Mouse (Mus musculus) adrenal gland (tissue): ENCODE results near the gene Tmem179b.
"Not testable (repeated sequence)": the region's sequence is repeated elsewhere in the genome, so short reads cannot be mapped to it uniquely, and the experiment has no call there.

Source experiments
- intact Hi-C: fragments of 180-260 bp; cut with DNase I; formaldehyde crosslinking; loops from one replicate; pipeline ENCODE4 v1.15.1; 2025
- microRNA-seq, 2 experiments: library from miRNA; unstranded; fragments of <30 nt; microRNA quantifications; one replicate each; pipeline ENCODE4; 2019

Gene Tmem179b

DNA sequence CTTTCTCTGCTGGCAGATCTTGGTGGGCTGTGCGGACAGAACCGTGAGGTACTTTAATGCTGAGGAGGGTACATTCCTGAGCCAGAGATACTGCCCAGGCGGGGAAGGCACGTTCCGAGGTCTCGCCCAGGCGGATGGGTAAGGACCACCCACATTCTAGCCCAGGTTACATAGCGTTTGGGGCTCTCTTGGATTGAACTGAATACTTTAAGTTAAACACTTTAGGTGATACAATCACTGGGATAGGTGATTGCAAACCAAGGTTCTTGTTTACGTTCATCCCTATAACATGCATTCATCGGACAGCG is 38.2 kb downstream of the Tmem179b start:
- intact Hi-C loops, result no loop called here

DNA sequence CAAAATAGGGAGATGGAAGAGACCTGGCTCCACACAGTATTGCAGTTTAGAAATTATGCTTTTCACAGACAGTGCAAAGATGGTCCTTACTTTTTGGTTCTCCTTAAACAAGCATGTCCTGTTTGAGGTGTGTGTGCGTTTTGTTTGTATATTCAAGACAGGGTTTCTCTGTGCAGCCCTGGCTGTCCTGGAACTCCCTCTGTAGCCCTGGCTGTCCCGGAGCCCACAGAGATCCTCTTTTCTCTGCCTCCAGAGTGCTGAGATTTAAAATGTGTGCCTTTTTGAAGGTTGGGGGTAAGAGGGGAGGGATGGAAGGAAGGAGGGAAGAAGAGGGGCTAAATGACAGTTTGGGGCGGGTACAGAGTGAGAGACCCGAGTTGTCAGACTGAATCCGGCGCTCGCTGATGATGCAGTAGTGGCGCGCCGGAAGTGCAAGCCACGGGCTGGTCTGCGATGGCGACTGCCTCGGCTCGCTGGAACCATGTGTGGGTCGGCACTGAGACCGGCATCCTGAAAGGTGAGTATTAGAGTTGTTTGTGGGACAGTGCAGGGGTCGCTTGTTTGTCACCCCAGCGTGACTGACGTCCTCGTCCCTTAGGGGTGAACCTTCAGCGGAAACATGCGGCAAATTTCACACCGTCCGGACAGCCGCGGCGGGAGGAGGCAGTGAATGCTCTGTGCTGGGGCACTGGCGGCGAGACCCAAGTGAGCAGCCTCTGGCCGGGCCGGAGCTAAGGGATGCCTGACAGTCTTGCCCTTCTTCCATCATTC is 38.7 kb downstream of the Tmem179b start, which contains the start of gene Wdr74:
Gene Wdr74, plus strand, starts transcription at position 439 of the 771 bp plus-strand sequence.
- intact Hi-C loops, result no loop called here

DNA sequence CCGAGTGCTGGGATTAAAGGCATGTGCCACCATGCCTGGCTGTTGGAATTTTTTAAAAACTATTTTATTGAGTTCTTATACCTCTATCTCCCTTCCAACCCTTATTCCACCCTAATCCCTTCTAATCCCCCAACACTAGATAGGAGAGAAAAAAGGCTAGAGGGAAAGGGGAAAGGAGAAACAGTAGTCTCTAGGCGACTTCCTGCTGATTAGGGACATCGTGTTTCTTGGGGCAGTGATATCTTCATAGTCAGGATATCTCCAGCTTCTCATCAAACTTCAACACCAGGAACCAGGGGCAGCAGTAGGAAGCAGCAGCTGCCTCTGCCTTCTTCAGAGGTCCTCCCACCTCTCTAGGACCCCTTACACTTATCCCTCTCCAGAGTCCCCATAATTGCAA is 39.9 kb downstream of the Tmem179b start:
- intact Hi-C loops, result no loop called here

DNA sequence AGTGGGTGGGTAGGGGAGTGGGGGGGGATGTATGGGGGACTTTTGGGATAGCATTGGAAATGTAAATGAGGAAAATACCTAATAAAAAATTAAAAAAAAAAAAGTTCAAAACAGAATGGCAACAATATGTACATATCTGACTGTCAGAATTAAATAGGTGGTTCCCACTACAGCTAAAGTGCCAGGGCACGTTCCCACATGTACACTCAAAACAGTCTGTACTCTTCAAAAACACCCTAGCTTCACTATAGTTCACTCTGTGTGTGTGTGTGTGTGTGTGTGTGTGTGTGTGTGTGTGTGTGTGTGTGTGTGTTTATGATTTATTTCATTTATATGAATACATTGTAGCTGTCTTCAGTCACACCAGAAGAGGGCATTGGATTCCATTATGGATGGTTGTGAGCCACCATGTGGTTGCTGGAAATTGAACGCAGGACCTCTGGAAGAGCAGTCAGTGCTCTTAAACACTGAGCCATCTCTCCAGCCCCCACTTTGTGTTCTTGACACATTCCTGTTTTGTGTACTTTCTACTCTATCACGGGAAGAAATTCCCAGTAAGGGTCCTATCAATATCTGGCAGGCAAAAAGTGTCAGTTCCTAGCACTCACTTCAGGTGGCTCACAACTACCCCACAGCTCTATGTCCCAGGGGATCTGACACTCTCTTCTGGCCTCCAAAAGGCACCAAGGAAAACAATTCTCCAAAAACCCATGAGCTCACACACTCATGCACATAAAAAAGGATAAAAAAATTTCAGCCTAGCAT is 45.8 kb downstream of the Tmem179b start:
- intact Hi-C loops, result not testable (repeated sequence)

DNA sequence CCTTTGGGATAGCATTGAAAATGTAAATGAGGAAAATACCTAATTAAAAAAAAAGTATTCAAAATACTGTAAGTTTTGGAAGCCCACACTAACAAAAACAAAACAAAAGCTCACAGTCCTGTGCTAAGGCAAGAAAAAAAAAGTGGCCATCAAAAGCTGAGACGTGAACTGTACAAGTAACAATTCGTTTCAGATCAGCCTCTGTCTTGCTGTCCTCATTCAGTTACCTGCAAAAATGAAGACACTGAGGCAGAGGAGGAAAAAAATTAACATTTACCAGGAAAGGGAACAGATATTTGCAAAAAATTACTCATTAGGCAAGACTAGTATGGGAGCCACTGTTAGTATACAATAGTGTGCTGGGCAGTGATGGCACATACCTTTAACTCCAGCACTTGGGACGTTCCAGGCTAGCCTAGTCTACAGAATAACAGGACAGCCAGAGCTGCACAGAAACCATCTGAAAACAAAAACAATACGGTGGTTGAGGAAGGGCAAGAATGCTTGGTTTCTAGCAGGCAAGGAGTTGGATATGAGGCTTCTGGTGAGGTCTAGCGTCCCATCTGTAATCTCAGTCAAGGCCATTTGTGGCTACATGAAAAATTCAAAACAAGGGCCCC is 46.7 kb downstream of the Tmem179b start:
- intact Hi-C loops, result no loop called here

DNA sequence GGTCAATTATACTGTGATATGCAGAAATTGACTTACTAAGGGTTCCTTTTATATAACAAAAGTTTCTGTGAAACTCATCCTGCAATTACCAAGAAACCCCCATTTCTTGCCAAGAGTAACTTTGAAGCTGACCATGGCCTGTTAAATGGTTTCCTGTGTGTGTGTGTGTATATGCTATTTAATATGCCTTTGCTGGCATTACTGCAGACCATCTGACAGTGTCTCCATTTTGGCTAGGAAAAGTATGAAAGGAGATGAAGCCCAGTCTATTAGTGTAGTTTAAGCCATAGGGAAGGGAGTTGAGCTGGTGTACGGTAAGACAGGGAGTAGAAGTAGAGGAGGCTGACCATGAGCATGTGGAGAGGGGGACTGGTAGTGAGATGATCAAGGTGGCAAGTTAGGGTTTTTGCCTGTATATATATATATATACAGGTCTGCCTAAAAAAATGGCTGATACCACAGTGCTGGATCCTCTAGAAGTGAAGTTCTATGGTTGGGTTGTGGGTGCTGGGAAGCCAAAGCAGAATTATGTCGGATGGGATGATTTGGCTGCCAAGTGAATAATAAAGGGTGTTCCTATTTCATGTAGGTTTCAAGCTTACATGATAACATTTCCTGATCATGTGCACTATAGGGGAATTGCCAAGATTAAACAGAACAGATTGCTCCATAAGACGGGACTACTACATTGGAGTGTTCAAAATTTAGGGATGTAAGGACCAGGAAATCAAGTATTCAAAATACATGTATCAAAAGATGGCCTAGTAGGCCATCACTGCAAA is 47.5 kb downstream of the Tmem179b start:
- intact Hi-C loops, result no loop called here

DNA sequence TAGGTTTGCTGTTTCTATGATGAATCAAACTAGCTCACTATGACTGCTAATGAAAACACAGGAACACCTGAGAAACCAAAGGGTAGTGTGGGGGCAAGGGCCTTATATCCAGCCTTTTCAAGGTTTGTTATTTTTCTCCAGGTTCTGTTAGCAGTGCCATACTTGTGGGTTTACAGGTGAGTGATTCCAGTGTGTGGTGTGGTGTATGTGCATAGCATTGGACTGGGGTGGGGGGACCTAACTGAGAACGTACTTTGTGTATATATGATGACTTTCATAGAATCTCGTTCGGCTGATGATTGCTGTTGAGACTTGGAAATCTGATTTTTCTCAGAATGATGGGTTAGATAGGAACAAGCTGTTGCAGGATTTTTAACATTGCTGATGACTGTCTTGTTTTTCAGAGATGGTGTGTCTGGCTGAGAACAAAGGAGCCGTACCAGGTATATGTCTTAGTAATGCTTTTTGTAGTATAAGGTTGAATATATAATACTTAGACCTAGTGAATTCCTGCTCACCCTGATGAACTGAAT is 49.1 kb downstream of the Tmem179b start:
- intact Hi-C loops, result no loop called here

DNA sequence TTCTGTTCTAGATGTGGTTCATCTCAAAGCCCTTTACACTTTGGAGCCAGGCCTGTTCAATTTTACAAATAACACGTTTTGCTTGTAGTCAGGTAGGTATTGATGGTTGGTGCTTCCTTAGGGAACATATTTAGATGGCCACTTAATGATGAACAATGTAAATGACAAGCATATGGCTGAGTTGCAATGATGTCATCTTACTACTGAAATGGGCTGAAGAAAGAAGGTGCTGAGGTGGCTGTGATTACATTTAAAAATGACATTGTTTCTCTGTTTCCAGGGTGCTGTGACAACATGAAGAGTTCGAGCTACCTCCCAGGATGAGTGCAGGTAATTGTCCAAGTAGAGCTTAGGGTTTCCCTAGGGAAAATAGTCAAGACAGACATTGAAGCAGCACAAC is 49.9 kb downstream of the Tmem179b start:
- intact Hi-C loops, result no loop called here

DNA sequence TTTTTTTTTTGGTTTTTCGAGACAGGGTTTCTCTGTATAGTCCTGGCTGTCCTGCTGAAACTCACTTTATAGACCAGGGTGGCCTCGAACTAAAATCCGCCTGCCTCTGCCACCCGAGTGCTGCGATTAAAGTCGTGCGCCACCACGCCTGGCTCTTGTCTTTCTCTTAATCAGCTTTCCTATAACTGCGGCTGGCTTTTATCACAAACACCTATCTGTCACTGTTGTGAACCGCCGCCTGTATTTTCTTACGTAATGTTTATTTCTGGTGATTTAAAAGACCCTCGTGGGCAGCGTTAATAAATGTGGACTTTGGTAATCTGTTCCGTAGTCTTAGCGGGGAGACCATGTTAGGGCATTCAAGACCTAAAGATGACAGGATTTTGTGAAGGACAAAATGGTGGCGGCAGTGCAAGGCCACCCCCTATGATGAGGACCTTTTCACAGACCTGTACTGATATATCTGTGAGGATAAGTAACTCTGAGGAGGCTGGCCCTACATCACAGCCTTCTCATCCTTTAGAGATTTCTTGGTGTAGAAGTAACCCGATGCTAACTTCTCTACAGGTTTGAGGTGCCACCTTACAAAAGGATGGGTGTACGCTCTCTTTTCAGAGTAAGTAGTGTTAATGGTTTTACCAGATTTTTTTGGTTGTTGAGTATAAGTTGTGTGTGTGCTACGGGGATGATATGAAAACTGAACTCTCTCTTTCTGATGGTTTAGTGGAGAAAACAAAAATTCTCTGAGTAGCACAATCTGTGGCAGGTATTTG is 50.5 kb downstream of the Tmem179b start:
- intact Hi-C loops, result no loop called here

DNA sequence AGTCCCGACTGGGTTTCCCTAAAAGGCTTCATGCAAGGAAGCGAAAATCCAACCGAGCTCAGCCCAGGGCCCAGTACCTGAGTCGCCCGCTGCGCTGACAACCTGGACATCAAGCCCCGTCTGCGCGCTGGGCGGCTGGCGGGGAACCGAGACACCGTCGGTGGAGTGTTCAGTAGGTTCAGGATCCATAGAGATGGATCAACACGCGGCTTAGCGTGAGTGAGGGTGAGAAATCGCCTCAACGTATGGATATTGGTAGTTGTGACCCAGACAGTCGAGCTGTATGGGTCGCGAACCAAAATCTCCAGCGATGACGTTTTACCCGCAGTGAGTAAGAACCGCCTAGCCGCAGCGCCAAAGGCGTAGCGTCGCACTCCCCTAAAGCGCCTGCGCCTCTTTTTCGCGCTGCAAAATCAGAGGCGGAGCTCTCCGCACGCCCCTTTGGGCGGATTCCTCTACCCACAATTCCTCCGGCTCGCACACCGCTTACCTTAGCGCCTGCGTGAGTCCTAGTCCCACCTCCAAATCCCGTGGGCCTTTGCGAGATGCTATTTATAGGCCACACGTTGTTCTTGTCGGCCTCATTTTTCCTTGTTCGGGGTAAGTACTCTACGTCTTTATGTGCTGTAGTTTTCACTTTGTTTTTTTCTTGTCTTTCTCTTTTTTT is 51.2 kb downstream of the Tmem179b start, which contains the start of gene Slc3a2:
Gene Slc3a2, minus strand, starts transcription at position 463 of the 667 bp plus-strand sequence.
- intact Hi-C loops, result no loop called here

DNA sequence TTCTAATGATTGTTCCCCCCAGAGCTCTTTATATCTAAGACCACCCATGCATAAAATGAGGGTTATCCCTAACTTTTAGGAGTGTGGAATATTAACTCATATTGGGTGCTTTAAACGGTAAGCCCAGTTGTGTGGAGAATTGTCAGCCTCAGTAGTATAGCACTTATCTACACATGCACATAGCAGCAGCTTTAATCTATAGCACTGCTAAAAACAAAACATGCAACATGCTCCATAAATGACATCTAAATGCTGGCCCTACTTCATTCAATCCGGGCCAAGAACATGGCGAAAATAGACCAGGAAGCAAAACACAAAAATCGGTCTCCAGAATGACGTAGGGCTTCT is 51.7 kb downstream of the Tmem179b start:
- intact Hi-C loops, result no loop called here

Small RNAs within 50 kb of the gene (microRNA-seq; reads per million reads assigned to microRNA genes)
- gene Mir6992, result 0 reads per million in 2 experiments
